Mouse (Mus musculus) erythroblast, embryonic 14.5 days (primary cell): ENCODE results near the gene Frmd4a.

Source experiments
- GATA1 ChIP-seq: IDR thresholded peaks from 2 replicates; pipeline ENCODE4 v1.6.1; 2012; ENCODE audit warnings: low read length, inconsistent platforms, mixed read lengths
- TAL1 ChIP-seq: IDR thresholded peaks from 3 replicates; pipeline ENCODE4 v1.6.1; 2012; ENCODE audit warnings: low read length, inconsistent platforms, mixed read lengths

DNA sequence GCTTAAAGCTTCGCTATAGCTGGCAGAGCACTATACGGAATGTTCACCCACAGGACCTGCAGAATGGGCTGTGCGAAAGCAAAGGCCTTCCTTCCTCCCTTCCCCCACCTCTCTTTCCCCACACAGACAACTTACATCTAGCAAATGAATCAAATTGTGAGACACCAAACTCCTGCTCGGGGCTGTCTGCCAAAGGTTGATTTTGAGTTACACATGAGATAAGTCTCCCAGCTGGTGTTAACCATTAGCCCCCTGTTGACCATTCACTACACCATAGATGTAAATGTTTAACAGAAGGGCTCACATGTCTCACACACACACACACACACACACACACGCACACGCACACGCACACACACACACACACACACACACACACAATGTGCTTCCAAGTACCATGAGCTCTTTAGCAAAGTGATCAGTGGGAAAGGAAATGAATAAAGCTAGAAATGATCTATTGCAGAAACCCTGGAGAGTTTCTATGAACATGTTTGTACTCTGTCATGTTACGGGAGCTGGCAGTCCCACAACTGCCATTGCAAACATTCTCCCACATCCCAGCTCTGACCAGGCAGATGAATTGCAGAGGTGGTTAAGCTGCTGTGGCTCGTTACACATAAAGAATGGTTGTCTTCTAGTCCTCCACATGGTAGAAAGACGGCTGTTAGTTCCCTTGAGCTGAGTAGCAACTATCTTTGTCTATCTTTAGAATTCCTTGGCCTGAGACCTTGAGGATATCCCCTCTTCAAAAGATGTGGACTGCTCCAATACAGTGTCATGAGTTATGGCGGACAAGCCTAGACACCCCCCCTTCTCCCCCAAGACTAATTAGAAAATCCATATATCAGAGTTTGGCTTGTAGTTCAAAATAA, 492.9 kb downstream of the Frmd4a start:
- no peak for TF ChIP-seq GATA1
- TF ChIP-seq TAL1, result no peak
